In genomic region chr7:31073546-31073945, GRCm38 (mm10) we compare ENCODE assay signal across 26 mouse cellular contexts. TPM values are rescaled to one million over a fixed set of nuclear protein-coding genes. Genes with fewer than 3 reads are reported as not detected.
DNase-seq lines count a peak whose midpoint lies in the region; ATAC-seq and TF ChIP-seq lines count a peak whose summit lies in the region.
"Had no signal": no experiment of that assay in that cellular context is flagged by ENCODE, and none has a peak within 500 bp of the region (broad histone marks: within the 10 kb centered on the region; RNA-seq: fewer than 3 reads in every experiment).

No protein-coding gene starts in this region.

- H3K27ac ChIP-seq in hindbrain, embryonic 10.5 days: peak overlapping the region; percentile 59; the same call in 1 of the 2 replicates
- no peak overlapping the region for H3K27ac ChIP-seq in hindbrain, embryonic 14.5 days
- peak overlapping the region; percentile 80; the same call in 1 of the 2 replicates for H3K27ac ChIP-seq in layer of hippocampus, adult 2 months
- H3K27ac ChIP-seq in stomach, embryonic 15.5 days: peak overlapping the region; percentile 81
- peak overlapping the region; percentile 87 for H3K27ac ChIP-seq in stomach, postnatal 0 days (replicated peaks)
- H3K27ac ChIP-seq: embryonic facial prominence, embryonic 13.5 days; forebrain, embryonic 12.5 days; forebrain, embryonic 15.5 days; hindbrain, embryonic 13.5 days; hindbrain, postnatal 0 days had no signal

- H3K27me3 ChIP-seq in hindbrain, embryonic 10.5 days (ENCODE audit: insufficient read depth, poor library complexity, severe bottlenecking): no peaks in the 10 kb centered on the region
- no peaks in the 10 kb centered on the region for H3K27me3 ChIP-seq in hindbrain, embryonic 14.5 days (ENCODE audit: control insufficient read depth, insufficient read depth, low read length)
- H3K27me3 ChIP-seq in stomach, embryonic 15.5 days (replicated peaks): no peaks in the 10 kb centered on the region
- H3K27me3 ChIP-seq in stomach, postnatal 0 days (ENCODE audit: control insufficient read depth, insufficient read depth, low read length): no peaks in the 10 kb centered on the region
- H3K27me3 ChIP-seq: embryonic facial prominence, embryonic 13.5 days; forebrain, embryonic 12.5 days; forebrain, embryonic 15.5 days; hindbrain, embryonic 13.5 days had no signal

- no peak overlapping the region for H3K4me3 ChIP-seq in hindbrain, embryonic 10.5 days
- H3K4me3 ChIP-seq in hindbrain, embryonic 14.5 days (replicated peaks; ENCODE audit: low read length): no peak overlapping the region
- no peak overlapping the region for H3K4me3 ChIP-seq in layer of hippocampus, adult 2 months
- no peak overlapping the region for H3K4me3 ChIP-seq in stomach, embryonic 15.5 days (replicated peaks)
- H3K4me3 ChIP-seq in stomach, postnatal 0 days (ENCODE audit: low read depth, low read length): no peak overlapping the region
- H3K4me3 ChIP-seq: embryonic facial prominence, embryonic 10.5 days; embryonic facial prominence, embryonic 13.5 days; erythroblast, embryonic 14.5 days; forebrain, embryonic 12.5 days; forebrain, embryonic 15.5 days; hindbrain, embryonic 13.5 days had no signal

- no peak for DNase-seq in hindbrain, embryonic 10.5 days (ENCODE audit: low spot score)
- no peak for DNase-seq in hindbrain, embryonic 14.5 days (ENCODE audit: low spot score)
- DNase-seq in layer of hippocampus, adult 2 months (ENCODE audit: low spot score in 2 of 2): no peak
- no peak for DNase-seq in layer of hippocampus, postnatal 14 days (ENCODE audit: low spot score in 2 of 2)
- DNase-seq in stomach, postnatal 0 days (ENCODE audit: low spot score): peak; percentile 77
- no peak for DNase-seq in adrenal gland, postnatal 25 days
- DNase-seq: adrenal gland, adult 8-10 months; adrenal gland, postnatal 36 days; cerebellum, postnatal 36 days; embryo, embryonic 11 days; gastrocnemius, postnatal 14 days had no signal

- TF ChIP-seq CTCF in layer of hippocampus, adult 2 months (conservative IDR thresholded peaks at IDR 0.05): no peak
- TF ChIP-seq CTCF in stomach, postnatal 0 days (IDR thresholded peaks at IDR 0.05; ENCODE audit: low read depth): no peak

- no peak for ATAC-seq in hindbrain, embryonic 14.5 days (ENCODE audit: low FRiP score)
- peak; percentile 24; the same call in 1 of the 2 replicates for ATAC-seq in stomach, embryonic 15.5 days (ENCODE audit: insufficient read depth, low FRiP score, low read depth)
- ATAC-seq in stomach, postnatal 0 days (ENCODE audit: low FRiP score, low TSS enrichment): peak; percentile 66
- ATAC-seq: activated CD4-positive, CD25-positive, alpha-beta regulatory T cell, adult 4 months; forebrain, embryonic 15.5 days; hindbrain, postnatal 0 days; inflammation-experienced regulatory T-cells, adult 6 months had no signal

- no peaks in the 10 kb centered on the region for H3K36me3 ChIP-seq in hindbrain, embryonic 10.5 days
- H3K36me3 ChIP-seq in hindbrain, embryonic 14.5 days (replicated peaks; ENCODE audit: control insufficient read depth, insufficient read depth): no peaks in the 10 kb centered on the region
- no peaks in the 10 kb centered on the region for H3K36me3 ChIP-seq in stomach, embryonic 15.5 days
- H3K36me3 ChIP-seq in stomach, postnatal 0 days (ENCODE audit: control insufficient read depth, insufficient read depth, low read length): no peaks in the 10 kb centered on the region; the same call in 1 of the 2 replicates
- H3K36me3 ChIP-seq: embryonic facial prominence, embryonic 10.5 days; embryonic facial prominence, embryonic 13.5 days; forebrain, embryonic 12.5 days; forebrain, embryonic 15.5 days; hindbrain, embryonic 13.5 days had no signal

- H3K9me3 ChIP-seq in hindbrain, embryonic 10.5 days: no peaks in the 10 kb centered on the region
- no peaks in the 10 kb centered on the region for H3K9me3 ChIP-seq in hindbrain, embryonic 14.5 days (ENCODE audit: control insufficient read depth, low read length)
- no peaks in the 10 kb centered on the region for H3K9me3 ChIP-seq in stomach, embryonic 15.5 days
- no peaks in the 10 kb centered on the region for H3K9me3 ChIP-seq in stomach, postnatal 0 days (ENCODE audit: control insufficient read depth, low read length)
- H3K9me3 ChIP-seq: embryonic facial prominence, embryonic 10.5 days; embryonic facial prominence, embryonic 13.5 days; forebrain, embryonic 12.5 days; forebrain, embryonic 15.5 days; hindbrain, embryonic 13.5 days had no signal

- no peak overlapping the region for H3K9ac ChIP-seq in hindbrain, embryonic 14.5 days
- no peak overlapping the region for H3K9ac ChIP-seq in stomach, embryonic 15.5 days
- H3K9ac ChIP-seq in stomach, postnatal 0 days (ENCODE audit: low read length): no peak overlapping the region
- H3K9ac ChIP-seq: embryonic facial prominence, embryonic 13.5 days; forebrain, embryonic 12.5 days; forebrain, embryonic 15.5 days; hindbrain, embryonic 13.5 days had no signal

- H3K4me2 ChIP-seq in hindbrain, embryonic 14.5 days (replicated peaks): no peak overlapping the region
- H3K4me2 ChIP-seq in stomach, embryonic 15.5 days: no peak overlapping the region
- peak overlapping the region; percentile 25; the same call in 1 of the 2 replicates for H3K4me2 ChIP-seq in stomach, postnatal 0 days (replicated peaks; ENCODE audit: low read depth)
- H3K4me2 ChIP-seq: embryonic facial prominence, embryonic 13.5 days; forebrain, embryonic 12.5 days; forebrain, embryonic 15.5 days; heart, embryonic 11.5 days; hindbrain, embryonic 13.5 days had no signal

- no peak for TF ChIP-seq EP300 in stomach, postnatal 0 days (optimal IDR thresholded peaks at IDR 0.05)

- peaks cover 48% of the 10 kb centered on the region for H3K4me1 ChIP-seq in hindbrain, embryonic 10.5 days (replicated peaks)
- no peaks in the 10 kb centered on the region for H3K4me1 ChIP-seq in hindbrain, embryonic 14.5 days (replicated peaks; ENCODE audit: control insufficient read depth, insufficient read depth, low read length)
- H3K4me1 ChIP-seq in stomach, embryonic 15.5 days: peaks cover 23% of the 10 kb centered on the region
- no peaks in the 10 kb centered on the region for H3K4me1 ChIP-seq in stomach, postnatal 0 days (replicated peaks; ENCODE audit: control insufficient read depth, insufficient read depth)
- H3K4me1 ChIP-seq: forebrain, embryonic 12.5 days had no signal

RNA-seq across cellular contexts. Expression of gene Fxyd3, which starts 3.0 kb away (rescaled TPM):
- polyA plus RNA-seq in hindbrain, embryonic 10.5 days (2016; fragmentation: Nextera tagmentation; extraction: Ambion mirVana): 7.9 and 10.8 TPM in 2 replicates
- polyA plus RNA-seq in hindbrain, embryonic 14.5 days (2014; fragmentation: Nextera tagmentation; extraction: Ambion mirVana): 0.66 TPM in 1 of 2 replicates, not detected in the other
- 1 to 10 TPM in 1 of 2 experiments, not detected in 1; 1.7 TPM for total RNA-seq in layer of hippocampus, adult 2 months (2021)
- under 1 TPM; 0.55 to 0.72 TPM for total RNA-seq in layer of hippocampus, postnatal 14 days (2021)
- polyA plus RNA-seq in stomach, embryonic 15.5 days (2015; fragmentation: Nextera tagmentation; extraction: Ambion mirVana): 364 and 383 TPM in 2 replicates
- polyA plus RNA-seq in stomach, postnatal 0 days (2015; fragmentation: Nextera tagmentation; extraction: Ambion mirVana): 1,122 and 1,152 TPM in 2 replicates
- 0.73 and 1.9 TPM in 2 replicates for total RNA-seq in adrenal gland, postnatal 25 days (2021)
- total RNA-seq: hematopoietic stem cell, adult 5-6 weeks; hindbrain, postnatal 0 days had no signal
- polyA plus RNA-seq: activated CD4-positive, CD25-positive, alpha-beta regulatory T cell, adult 4 months; erythroblast, embryonic 14.5 days; forebrain, embryonic 15.5 days had no signal

RNA-seq across cellular contexts. Expression of gene Lgi4, which starts 14.4 kb away (rescaled TPM):
- polyA plus RNA-seq in hindbrain, embryonic 10.5 days (2016; fragmentation: Nextera tagmentation; extraction: Ambion mirVana): 2.3 and 6.3 TPM in 2 replicates
- polyA plus RNA-seq in hindbrain, embryonic 14.5 days (2014; fragmentation: Nextera tagmentation; extraction: Ambion mirVana): 0.28 and 0.60 TPM in 2 replicates
- 10 to 100 TPM; 37.9 to 41.9 TPM for total RNA-seq in layer of hippocampus, adult 2 months (2021)
- total RNA-seq in layer of hippocampus, postnatal 14 days (2021): 10 to 100 TPM; 21.8 to 23.3 TPM
- 1.6 and 1.9 TPM in 2 replicates for polyA plus RNA-seq in stomach, embryonic 15.5 days (2015; fragmentation: Nextera tagmentation; extraction: Ambion mirVana)
- 0.46 and 0.87 TPM in 2 replicates for polyA plus RNA-seq in stomach, postnatal 0 days (2015; fragmentation: Nextera tagmentation; extraction: Ambion mirVana)
- total RNA-seq in adrenal gland, postnatal 25 days (2021): 3.7 and 3.8 TPM in 2 replicates
- total RNA-seq: hematopoietic stem cell, adult 5-6 weeks had no signal
- polyA plus RNA-seq: erythroblast, embryonic 14.5 days; heart, embryonic 14.5 days had no signal

RNA-seq across cellular contexts. Expression of gene Fxyd1, which starts 16.5 kb away (rescaled TPM):
- 14.0 and 17.1 TPM in 2 replicates for polyA plus RNA-seq in hindbrain, embryonic 10.5 days (2016; fragmentation: Nextera tagmentation; extraction: Ambion mirVana)
- 34.1 and 59.0 TPM in 2 replicates for polyA plus RNA-seq in hindbrain, embryonic 14.5 days (2014; fragmentation: Nextera tagmentation; extraction: Ambion mirVana)
- 100 to 1,000 TPM in 1 of 2 experiments, 10 to 100 TPM in 1; 90.9 to 114 TPM for total RNA-seq in layer of hippocampus, adult 2 months (2021)
- total RNA-seq in layer of hippocampus, postnatal 14 days (2021): 100 to 1,000 TPM in 1 of 2 experiments, 10 to 100 TPM in 1; 62.6 to 118 TPM
- polyA plus RNA-seq in stomach, embryonic 15.5 days (2015; fragmentation: Nextera tagmentation; extraction: Ambion mirVana): 89.3 and 110 TPM in 2 replicates
- 177 and 187 TPM in 2 replicates for polyA plus RNA-seq in stomach, postnatal 0 days (2015; fragmentation: Nextera tagmentation; extraction: Ambion mirVana)
- total RNA-seq in adrenal gland, postnatal 25 days (2021): 151 and 212 TPM in 2 replicates
- total RNA-seq: ES-E14 had no signal
- polyA plus RNA-seq: activated CD4-positive, CD25-positive, alpha-beta regulatory T cell, adult 4 months had no signal

RNA-seq across cellular contexts. Expression of gene Fxyd7, which starts 22.3 kb away (rescaled TPM):
- polyA plus RNA-seq in hindbrain, embryonic 10.5 days (2016; fragmentation: Nextera tagmentation; extraction: Ambion mirVana): 1.4 and 7.6 TPM in 2 replicates
- 236 and 249 TPM in 2 replicates for polyA plus RNA-seq in hindbrain, embryonic 14.5 days (2014; fragmentation: Nextera tagmentation; extraction: Ambion mirVana)
- total RNA-seq in layer of hippocampus, adult 2 months (2021): 100 to 1,000 TPM; 117 to 121 TPM
- 100 to 1,000 TPM; 333 to 341 TPM for total RNA-seq in layer of hippocampus, postnatal 14 days (2021)
- 21.6 and 25.0 TPM in 2 replicates for polyA plus RNA-seq in stomach, embryonic 15.5 days (2015; fragmentation: Nextera tagmentation; extraction: Ambion mirVana)
- 19.9 and 20.3 TPM in 2 replicates for polyA plus RNA-seq in stomach, postnatal 0 days (2015; fragmentation: Nextera tagmentation; extraction: Ambion mirVana)
- total RNA-seq in adrenal gland, postnatal 25 days (2021): 0.55 TPM in 1 of 2 replicates, not detected in the other
- total RNA-seq: ES-E14 had no signal
- polyA plus RNA-seq: activated CD4-positive, CD25-positive, alpha-beta regulatory T cell, adult 4 months; C2C12; erythroblast, embryonic 14.5 days; inflammation-experienced regulatory T-cells, adult 6 months had no signal

RNA-seq across cellular contexts. Expression of gene Fxyd5, which starts 31.3 kb away (rescaled TPM):
- 11.6 and 14.7 TPM in 2 replicates for polyA plus RNA-seq in hindbrain, embryonic 10.5 days (2016; fragmentation: Nextera tagmentation; extraction: Ambion mirVana)
- polyA plus RNA-seq in hindbrain, embryonic 14.5 days (2014; fragmentation: Nextera tagmentation; extraction: Ambion mirVana): 13.6 and 14.8 TPM in 2 replicates
- total RNA-seq in layer of hippocampus, adult 2 months (2021): 10 to 100 TPM; 17.3 to 26.9 TPM
- total RNA-seq in layer of hippocampus, postnatal 14 days (2021): 10 to 100 TPM; 32.1 to 32.4 TPM
- 27.1 and 29.0 TPM in 2 replicates for polyA plus RNA-seq in stomach, embryonic 15.5 days (2015; fragmentation: Nextera tagmentation; extraction: Ambion mirVana)
- 13.3 and 16.0 TPM in 2 replicates for polyA plus RNA-seq in stomach, postnatal 0 days (2015; fragmentation: Nextera tagmentation; extraction: Ambion mirVana)
- total RNA-seq in adrenal gland, postnatal 25 days (2021): 35.9 and 36.5 TPM in 2 replicates

Comparison
In these comparisons a context has a peak if more than half of its experiments do, and no peak if none do; other contexts are left out.
1. RNA of gene Fxyd3, which starts 3.0 kb away (polyA plus RNA-seq): 1,122 to 1,152 TPM in stomach, postnatal 0 days and 364 to 383 TPM in stomach, embryonic 15.5 days; 7.9 to 10.8 TPM in hindbrain, embryonic 10.5 days and 0.66 TPM in hindbrain, embryonic 14.5 days; every median in the first group is over 10 times any median in the second.